Mouse (Mus musculus): Measurements from ENCODE around the gene Eps8l2. TPM values are rescaled to one million over a fixed set of nuclear protein-coding genes. Genes with fewer than 3 reads are reported as not detected.

Eps8l2 gene
- polyA plus RNA-seq, 1 experiment: 25.4 TPM

DNA sequence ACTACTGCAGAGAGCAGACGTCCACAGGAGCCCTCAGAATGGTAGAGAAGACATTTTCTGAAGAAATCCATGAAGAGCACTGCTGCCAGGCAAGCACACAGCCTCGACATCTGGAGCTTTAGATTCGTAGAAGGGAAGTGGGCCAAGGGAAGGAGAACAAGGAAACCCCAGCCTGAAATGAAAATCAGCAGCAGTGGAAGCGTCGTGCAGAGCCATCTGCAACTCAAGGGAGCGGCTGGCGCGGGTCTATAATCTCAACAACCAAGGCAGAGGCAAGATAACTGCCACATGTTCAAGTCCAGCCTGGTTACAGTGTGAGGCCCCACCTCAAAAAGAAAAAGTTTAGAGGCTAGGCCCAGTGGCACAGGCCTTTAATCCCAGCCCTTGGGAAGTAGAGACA, 23.6 kb upstream of the Eps8l2 start:
- 87% methylated on average over 8 of the region's 8 CpGs for WGBS
- Histone ChIP-seq H3K36me3 (ENCODE audit: control insufficient read depth, insufficient read depth, low read length) (peaks cover 65% of the 10 kb centered on the region), H3K4me1 (replicated peaks; ENCODE audit: control insufficient read depth, insufficient read depth, low read length) (no peaks in the 10 kb centered on the region), H3K27ac (ENCODE audit: control insufficient read depth, insufficient read depth, low read length) (no peak overlapping the region), H3K27me3 (ENCODE audit: control insufficient read depth, insufficient read depth, low read length) (no peaks in the 10 kb centered on the region), H3K4me3 (ENCODE audit: control insufficient read depth, insufficient read depth, low read length) (no peak overlapping the region)
- DNase-seq: no peak
- TF ChIP-seq POLR2A (IDR thresholded peaks at IDR 0.05; ENCODE audit: control insufficient read depth, extremely low read depth, insufficient read depth, low read length, poor library complexity) (no peak), CTCF (IDR thresholded peaks at IDR 0.05; ENCODE audit: borderline replicate concordance, control insufficient read depth, extremely low read depth, insufficient read depth, low read length, poor library complexity) (no peak)

- H3K27ac ChIP-seq (ENCODE audit: control insufficient read depth, insufficient read depth, low read length): no peak overlapping the region
- WGBS: 59% methylated on average over 5 of the region's 5 CpGs
- TF ChIP-seq POLR2A (IDR thresholded peaks at IDR 0.05; ENCODE audit: control insufficient read depth, extremely low read depth, insufficient read depth, low read length, poor library complexity) (no peak), CTCF (IDR thresholded peaks at IDR 0.05; ENCODE audit: borderline replicate concordance, control insufficient read depth, extremely low read depth, insufficient read depth, low read length, poor library complexity) (peak; percentile 63; the same call in 1 of the 2 replicates)
These were observed 22.7 kb upstream of the Eps8l2 start for GRCm38 (mm10) chr7:141315974-141316373.

GRCm38 (mm10) chr7:141317619-141318132, 21.0 kb upstream of the Eps8l2 start:
- H3K36me3 ChIP-seq (ENCODE audit: control insufficient read depth, insufficient read depth, low read length): peaks cover 69% of the 10 kb centered on the region
- DNase-seq: no peak
- WGBS: 87% methylated on average over 1 of the region's 1 CpGs
- no peaks in the 10 kb centered on the region for H3K27me3 ChIP-seq (ENCODE audit: control insufficient read depth, insufficient read depth, low read length)
- H3K4me3 ChIP-seq (ENCODE audit: control insufficient read depth, insufficient read depth, low read length): no peak overlapping the region
- no peak for TF ChIP-seq CTCF (IDR thresholded peaks at IDR 0.05; ENCODE audit: borderline replicate concordance, control insufficient read depth, extremely low read depth, insufficient read depth, low read length, poor library complexity)
- no peak for TF ChIP-seq POLR2A (IDR thresholded peaks at IDR 0.05; ENCODE audit: control insufficient read depth, extremely low read depth, insufficient read depth, low read length, poor library complexity)
- H3K27ac ChIP-seq (ENCODE audit: control insufficient read depth, insufficient read depth, low read length): no peak overlapping the region
- H3K4me1 ChIP-seq (replicated peaks; ENCODE audit: control insufficient read depth, insufficient read depth, low read length): no peaks in the 10 kb centered on the region

More at GRCm38 (mm10) chr7:141315974-141316373, 22.7 kb upstream of the Eps8l2 start:
- peak; percentile 76 for DNase-seq
- H3K4me1 ChIP-seq (replicated peaks; ENCODE audit: control insufficient read depth, insufficient read depth, low read length): no peaks in the 10 kb centered on the region
- H3K4me3 ChIP-seq (ENCODE audit: control insufficient read depth, insufficient read depth, low read length): no peak overlapping the region
- H3K27me3 ChIP-seq (ENCODE audit: control insufficient read depth, insufficient read depth, low read length): no peaks in the 10 kb centered on the region
- peaks cover 65% of the 10 kb centered on the region for H3K36me3 ChIP-seq (ENCODE audit: control insufficient read depth, insufficient read depth, low read length)

DNA sequence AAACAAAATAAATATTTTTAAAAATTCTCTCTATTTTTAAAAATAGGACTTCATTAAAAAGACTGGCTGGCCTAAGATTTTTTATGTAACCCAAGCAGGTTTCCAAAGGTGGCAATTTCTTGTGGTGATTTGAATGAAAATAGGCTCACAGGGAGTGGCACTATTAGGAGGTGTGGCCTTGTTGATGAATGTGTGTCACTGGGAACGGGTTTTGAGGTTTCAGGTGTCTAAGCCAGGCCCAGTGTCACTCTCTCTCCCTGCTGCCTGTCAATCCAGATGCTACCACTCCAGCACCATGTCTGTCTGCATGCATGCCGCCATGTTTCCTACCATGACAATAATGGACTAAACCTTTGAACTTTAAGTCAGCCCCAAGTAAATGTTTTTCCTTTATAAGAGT, 19.2 kb upstream of the Eps8l2 start:
- H3K36me3 ChIP-seq (ENCODE audit: control insufficient read depth, insufficient read depth, low read length): peaks cover 60% of the 10 kb centered on the region
- no peak overlapping the region for H3K4me3 ChIP-seq (ENCODE audit: control insufficient read depth, insufficient read depth, low read length)
- H3K27ac ChIP-seq (ENCODE audit: control insufficient read depth, insufficient read depth, low read length): no peak overlapping the region
- H3K4me1 ChIP-seq (replicated peaks; ENCODE audit: control insufficient read depth, insufficient read depth, low read length): no peaks in the 10 kb centered on the region; the same call in 1 of the 2 replicates
- TF ChIP-seq POLR2A (IDR thresholded peaks at IDR 0.05; ENCODE audit: control insufficient read depth, extremely low read depth, insufficient read depth, low read length, poor library complexity) (no peak), CTCF (IDR thresholded peaks at IDR 0.05; ENCODE audit: borderline replicate concordance, control insufficient read depth, extremely low read depth, insufficient read depth, low read length, poor library complexity) (no peak)
- no peaks in the 10 kb centered on the region for H3K27me3 ChIP-seq (ENCODE audit: control insufficient read depth, insufficient read depth, low read length)
- no peak for DNase-seq
- WGBS: 93% methylated on average over 2 of the region's 2 CpGs

- Histone ChIP-seq H3K27me3 (ENCODE audit: control insufficient read depth, insufficient read depth, low read length) (no peaks in the 10 kb centered on the region), H3K27ac (ENCODE audit: control insufficient read depth, insufficient read depth, low read length) (no peak overlapping the region), H3K4me3 (ENCODE audit: control insufficient read depth, insufficient read depth, low read length) (no peak overlapping the region), H3K4me1 (replicated peaks; ENCODE audit: control insufficient read depth, insufficient read depth, low read length) (peaks cover 12% of the 10 kb centered on the region), H3K36me3 (ENCODE audit: control insufficient read depth, insufficient read depth, low read length) (peaks cover 25% of the 10 kb centered on the region)
- 88% methylated on average over 1 of the region's 1 CpGs for WGBS
- no peak for TF ChIP-seq CTCF (IDR thresholded peaks at IDR 0.05; ENCODE audit: borderline replicate concordance, control insufficient read depth, extremely low read depth, insufficient read depth, low read length, poor library complexity)
- no peak for DNase-seq
These were observed 14.0 kb upstream of the Eps8l2 start for GRCm38 (mm10) chr7:141324686-141325085.

DNA sequence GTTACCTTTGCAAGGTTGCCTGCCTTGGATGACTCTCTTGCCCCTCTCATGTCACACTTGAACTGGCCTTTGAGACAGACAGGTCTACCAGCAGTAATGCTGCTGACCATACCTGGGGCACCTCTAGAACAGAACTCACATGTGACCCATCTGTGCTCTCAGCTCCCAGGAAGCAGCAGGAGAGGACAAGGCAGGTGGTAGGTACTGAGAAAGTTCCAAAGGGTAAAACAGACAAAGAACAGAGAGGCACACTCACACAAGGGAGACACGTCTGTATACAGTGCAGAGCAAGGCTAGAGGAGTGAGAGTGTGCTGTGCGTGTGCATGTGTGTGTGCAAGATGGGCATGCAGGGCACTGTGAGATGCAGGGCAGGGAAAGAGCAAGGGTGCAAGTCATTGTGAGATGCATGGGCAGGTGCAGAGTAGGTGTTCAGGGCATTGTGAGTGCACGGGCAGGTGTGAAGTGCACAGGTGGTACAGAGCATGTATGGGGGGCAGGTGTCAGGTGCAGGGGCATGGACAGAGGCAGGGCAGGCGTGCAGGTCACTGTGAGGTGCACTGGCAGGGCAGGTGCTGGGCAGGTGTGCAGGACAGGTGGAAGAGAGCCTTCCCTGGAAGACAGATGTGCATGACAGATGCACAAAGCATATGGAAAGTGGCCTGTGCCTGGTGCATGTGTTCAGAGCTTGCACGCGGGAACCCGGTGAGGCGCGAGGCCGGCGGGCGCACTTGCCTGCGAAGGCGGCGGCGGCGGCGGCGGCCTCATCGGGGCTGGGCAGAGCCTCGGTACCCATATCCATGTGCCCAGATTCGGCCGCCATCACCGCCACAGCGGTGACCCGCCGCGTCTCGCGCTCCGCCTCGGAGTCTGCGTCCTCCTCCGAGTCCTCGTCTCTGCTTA, 11.9 kb upstream of the Eps8l2 start:
- no peak for TF ChIP-seq POLR2A (IDR thresholded peaks at IDR 0.05; ENCODE audit: control insufficient read depth, extremely low read depth, insufficient read depth, low read length, poor library complexity)
- no peak for TF ChIP-seq CTCF (IDR thresholded peaks at IDR 0.05; ENCODE audit: borderline replicate concordance, control insufficient read depth, extremely low read depth, insufficient read depth, low read length, poor library complexity)
- Histone ChIP-seq H3K27ac (ENCODE audit: control insufficient read depth, insufficient read depth, low read length) (no peak overlapping the region), H3K4me1 (replicated peaks; ENCODE audit: control insufficient read depth, insufficient read depth, low read length) (peaks cover 12% of the 10 kb centered on the region), H3K27me3 (ENCODE audit: control insufficient read depth, insufficient read depth, low read length) (no peaks in the 10 kb centered on the region), H3K36me3 (ENCODE audit: control insufficient read depth, insufficient read depth, low read length) (peaks cover 8% of the 10 kb centered on the region), H3K4me3 (ENCODE audit: control insufficient read depth, insufficient read depth, low read length) (peak overlapping the region; percentile 62)
- peak; percentile 61 for DNase-seq
- WGBS: 9% methylated on average over 35 of the region's 35 CpGs
